Mouse (Mus musculus): ENCODE data around the gene Abcc1.

- no peak for TF ChIP-seq CTCF (IDR thresholded peaks at IDR 0.05; ENCODE audit: control insufficient read depth, insufficient read depth, low read length)
- TF ChIP-seq POLR2A (IDR thresholded peaks at IDR 0.05; ENCODE audit: borderline replicate concordance, control insufficient read depth, low read depth, low read length), result no peak
Measured at GRCm38 (mm10) chr16:14473686-14474085, 112.3 kb downstream of the Abcc1 start.
